Mouse (Mus musculus) ES-Bruce4 (cell line): Measurements from ENCODE around the gene Rfc5.

Experiments
- CTCF ChIP-seq: IDR thresholded peaks from one replicate; pipeline ENCODE4 v1.8.1; 2011; ENCODE audit warnings: low read depth, low read length
- EP300 ChIP-seq: IDR thresholded peaks from 2 replicates; pipeline ENCODE4 v1.6.1; 2011; ENCODE audit warnings: low read depth, low read length; ENCODE audit not compliant: insufficient read depth
- POLR2A ChIP-seq: IDR thresholded peaks from one replicate; pipeline ENCODE4 v1.8.1; 2011; ENCODE audit warnings: low read length; ENCODE audit not compliant: insufficient read depth

GRCm38 (mm10) chr5:117356365-117357128 is 32.3 kb downstream of the Rfc5 start:
- peak; percentile 94 for TF ChIP-seq EP300
- TF ChIP-seq POLR2A, result no peak
- TF ChIP-seq CTCF, result no peak
